Mouse (Mus musculus) Patski (cell line): ENCODE results near the gene Car12. TPM values are rescaled to one million over a fixed set of nuclear protein-coding genes. Genes with fewer than 3 reads are reported as not detected.
"Not testable (repeated sequence)": the region's sequence is repeated elsewhere in the genome, so short reads cannot be mapped to it uniquely, and the experiment has no call there.

Experiments
- ATAC-seq: fragments of 100-300 bp; one replicate; pipeline ENCODE4 v1.8.0; 2021
- CTCF ChIA-PET: fragments of 350-600 bp; sonication (Branson Sonifier 250); formaldehyde crosslinking; loops from one replicate; lab custom pipeline; 2022; ENCODE audit warnings: inconsistent platforms; lab: Charles Lee
- POLR2A ChIA-PET: fragments of 350-600 bp; sonication (Branson Sonifier 250); formaldehyde crosslinking; loops from one replicate; lab custom pipeline; 2022; ENCODE audit warnings: antibody characterized with exemption, inconsistent platforms; lab: Charles Lee
- DNase-seq: peaks from one replicate; pipeline ENCODE4 v3.0.0-alpha.2; 2011; ENCODE audit warnings: low read depth, low spot score
- H3K27me3 ChIP-seq: fragments of 371-371 bp; one replicate; pipeline ENCODE4 v1.5.1; 2021
- CTCF ChIP-seq: fragments of 100-300 bp; IDR thresholded peaks from one replicate; pipeline ENCODE4 v1.5.1; 2021
- in situ Hi-C: fragments of 300-500 bp; cut with MboI; formaldehyde crosslinking; loops from 3 replicates; pipeline ENCODE4 v1.11.1; 2018; ENCODE audit warnings: low pct_unique_long_range_greater_than_20kb, mixed read lengths
- polyA plus RNA-seq: library from polyadenylated mRNA; unstranded; gene quantifications from one replicate; pipeline ENCODE4 v1.2.3, GENCODE M21; 2021

The Car12 gene
- polyA plus RNA-seq, 1 experiment from 2014 or later, result 27.9 TPM

GRCm38 (mm10) chr9:66752849-66753248 is 39.4 kb downstream of the Car12 start:
- DNase-seq (no peak), ATAC-seq (no peak)
- TF ChIP-seq CTCF, result no peak
- POLR2A ChIA-PET, result no interaction called here
- CTCF ChIA-PET, result interaction anchor here (1.1 kb wide), 1 partner anchor 14 kb away, joined by 3 read pairs; no protein-coding TSS in a partner anchor
- no peaks in the 10 kb centered on the region for H3K27me3 ChIP-seq
- in situ Hi-C loops, result no loop called here

GRCm38 (mm10) chr9:66760991-66761390 is 47.5 kb downstream of the Car12 start:
- CTCF ChIA-PET, result no interaction called here
- POLR2A ChIA-PET, result no interaction called here
- ATAC-seq, result no peak
- no peak for DNase-seq
- TF ChIP-seq CTCF, result no peak
- in situ Hi-C loops, result no loop called here
- no peaks in the 10 kb centered on the region for H3K27me3 ChIP-seq

GRCm38 (mm10) chr9:66768721-66769120 is 55.2 kb downstream of the Car12 start:
- ChIA-PET POLR2A (no interaction called here), CTCF (no interaction called here)
- no peak for TF ChIP-seq CTCF
- H3K27me3 ChIP-seq, result no peaks in the 10 kb centered on the region
- DNase-seq, result no peak
- no peak for ATAC-seq
- in situ Hi-C loops, result no loop called here

- CTCF ChIA-PET, result interaction anchor here (0.8 to 1.2 kb wide), 3 partner anchors 34 to 138 kb away, joined by 3 to 5 read pairs (median 3); no protein-coding TSS in a partner anchor
- in situ Hi-C loops, result no loop called here
- DNase-seq, result peak; percentile 41
- TF ChIP-seq CTCF, result no peak
- H3K27me3 ChIP-seq, result no peaks in the 10 kb centered on the region
- no peak for ATAC-seq
- POLR2A ChIA-PET, result no interaction called here
Measured at GRCm38 (mm10) chr9:66769275-66769674, 55.8 kb downstream of the Car12 start.

GRCm38 (mm10) chr9:66770701-66771100 is 57.2 kb downstream of the Car12 start:
- ChIA-PET CTCF (interaction anchor here (1.2 to 1.3 kb wide), 2 partner anchors 10 to 35 kb away, joined by 3 to 5 read pairs; no protein-coding TSS in a partner anchor), POLR2A (interaction anchor here (0.6 to 0.9 kb wide), 2 partner anchors 35 to 119 kb away, joined by 3 read pairs; no protein-coding TSS in a partner anchor)
- no peak for ATAC-seq
- no peak for DNase-seq
- H3K27me3 ChIP-seq, result no peaks in the 10 kb centered on the region
- no peak for TF ChIP-seq CTCF
- in situ Hi-C loops, result no loop called here

GRCm38 (mm10) chr9:66784552-66784951 is 71.1 kb downstream of the Car12 start:
- H3K27me3 ChIP-seq, DNase-seq, ATAC-seq, POLR2A ChIA-PET: not testable (repeated sequence)
- in situ Hi-C loops, result loop anchor here (10.0 to 25.0 kb wide), 2 partner anchors 300 to 647 kb away; partner anchors contain the start of genes Ciao2a and Snx1
- CTCF ChIA-PET, result interaction anchor here (1.3 to 1.6 kb wide), 2 partner anchors 34 to 139 kb away, joined by 3 read pairs; no protein-coding TSS in a partner anchor

- in situ Hi-C loops, result loop anchor here (5.0 to 25.0 kb wide), 4 partner anchors 86 to 651 kb away; partner anchors contain the start of genes Ciao2a and Snx1
- ChIA-PET POLR2A (no interaction called here), CTCF (interaction anchor here (1.1 to 2.6 kb wide), 2 partner anchors 140 to 156 kb away, joined by 4 to 24 read pairs; no protein-coding TSS in a partner anchor)
- ATAC-seq (no peak), DNase-seq (no peak)
- peak; percentile 66 for TF ChIP-seq CTCF
- no peaks in the 10 kb centered on the region for H3K27me3 ChIP-seq
Measured at GRCm38 (mm10) chr9:66787821-66788220, 74.3 kb downstream of the Car12 start.

GRCm38 (mm10) chr9:66794629-66795463 is 81.4 kb downstream of the Car12 start:
- CTCF ChIA-PET, result interaction anchor here (2.1 to 3.2 kb wide), 2 partner anchors 12 to 149 kb away, joined by 5 to 11 read pairs; no protein-coding TSS in a partner anchor
- DNase-seq (no peak), ATAC-seq (no peak)
- no peaks in the 10 kb centered on the region for H3K27me3 ChIP-seq
- in situ Hi-C loops, result loop anchor here (5.0 to 25.0 kb wide), 2 partner anchors 37 to 658 kb away; partner anchors contain the start of genes Aph1c, Ciao2a and Snx1
- no peak for TF ChIP-seq CTCF
- POLR2A ChIA-PET, result no interaction called here

GRCm38 (mm10) chr9:66795464-66796324 is 82.2 kb downstream of the Car12 start, which contains the start of gene Aph1b:
Gene Aph1b (minus strand): TSS chr9:66795490.
- TF ChIP-seq CTCF, result no peak
- DNase-seq (peak; percentile 89), ATAC-seq (peak; percentile 94)
- ChIA-PET POLR2A (no interaction called here), CTCF (interaction anchor here (0.8 to 3.2 kb wide), 3 partner anchors 11 to 150 kb away, joined by 4 to 11 read pairs (median 5); no protein-coding TSS in a partner anchor)
- H3K27me3 ChIP-seq, result no peaks in the 10 kb centered on the region
- in situ Hi-C loops, result loop anchor here (5.0 to 25.0 kb wide), 2 partner anchors 37 to 658 kb away; partner anchors contain the start of genes Aph1c, Ciao2a and Snx1
